Mouse (Mus musculus): ENCODE results near the gene Wfdc2. TPM values are rescaled to one million over a fixed set of nuclear protein-coding genes. Genes with fewer than 3 reads are reported as not detected.

Wfdc2 gene
- total and polyA plus RNA-seq, 3 experiments: not detected

DNA sequence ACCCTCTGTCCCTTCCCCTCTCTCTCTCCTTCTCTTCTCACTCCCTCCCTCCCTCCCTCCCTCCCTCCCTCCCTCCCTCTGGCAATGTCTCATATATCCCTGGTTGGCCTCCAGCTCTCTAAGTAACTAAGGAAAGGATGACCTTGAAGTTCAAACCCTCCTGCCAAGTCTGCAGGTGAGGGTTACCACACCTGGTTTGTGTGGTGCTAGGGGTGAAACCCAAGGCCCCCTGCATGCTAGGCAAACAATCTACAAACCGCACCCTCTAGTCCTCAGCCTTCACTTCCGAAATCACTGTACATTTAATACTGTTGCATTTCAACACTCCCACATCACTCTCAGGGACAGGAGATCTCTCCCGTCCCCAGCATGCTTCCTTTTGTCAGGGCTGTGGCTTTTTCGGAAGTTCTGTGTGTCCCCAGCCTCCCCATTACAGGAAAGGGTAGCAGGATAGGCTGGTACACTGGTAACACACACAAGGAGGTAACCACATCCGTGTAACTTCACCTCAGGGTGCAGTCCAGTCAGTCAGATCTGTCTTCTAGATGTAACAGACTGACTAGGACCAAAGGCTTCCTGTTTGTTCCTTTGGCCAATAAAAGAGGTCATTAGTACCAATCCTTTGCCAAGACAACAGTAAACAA lies 17.6 kb upstream of the Wfdc2 start:
- TF ChIP-seq TCF12 (IDR thresholded peaks at IDR 0.05; ENCODE audit: low read depth, low read length) (no peak), JUN (IDR thresholded peaks at IDR 0.05; ENCODE audit: insufficient read depth, low read depth, low read length) (no peak), PAX5 (IDR thresholded peaks at IDR 0.05; ENCODE audit: low read length) (no peak), MAZ (IDR thresholded peaks at IDR 0.05; ENCODE audit: low read depth, low read length) (no peak), IRF4 (IDR thresholded peaks at IDR 0.05; ENCODE audit: low read depth, low read length) (no peak), POLR2A (IDR thresholded peaks at IDR 0.05; ENCODE audit: low read depth, low read length) (no peak), NRF1 (IDR thresholded peaks at IDR 0.05; ENCODE audit: low read depth, low read length) (no peak), ZKSCAN1 (IDR thresholded peaks at IDR 0.05; ENCODE audit: borderline replicate concordance, low read depth, low read length) (no peak), USF2 (conservative IDR thresholded peaks at IDR 0.05; ENCODE audit: low read depth, low read length) (no peak), ETS1 (conservative IDR thresholded peaks at IDR 0.05; ENCODE audit: low read depth, low read length) (no peak), MEF2A (IDR thresholded peaks at IDR 0.05; ENCODE audit: borderline replicate concordance, low read depth, low read length) (no peak), CHD1 (IDR thresholded peaks at IDR 0.05; ENCODE audit: low read depth, low read length) (no peak), HCFC1 (IDR thresholded peaks at IDR 0.05; ENCODE audit: low read depth, low read length) (no peak), ZC3H11A (IDR thresholded peaks at IDR 0.05; ENCODE audit: low read depth, low read length) (no peak), TBP (conservative IDR thresholded peaks at IDR 0.05; ENCODE audit: low read depth, low read length) (no peak), SMC3 (IDR thresholded peaks at IDR 0.05; ENCODE audit: low read depth, low read length) (no peak)

DNA sequence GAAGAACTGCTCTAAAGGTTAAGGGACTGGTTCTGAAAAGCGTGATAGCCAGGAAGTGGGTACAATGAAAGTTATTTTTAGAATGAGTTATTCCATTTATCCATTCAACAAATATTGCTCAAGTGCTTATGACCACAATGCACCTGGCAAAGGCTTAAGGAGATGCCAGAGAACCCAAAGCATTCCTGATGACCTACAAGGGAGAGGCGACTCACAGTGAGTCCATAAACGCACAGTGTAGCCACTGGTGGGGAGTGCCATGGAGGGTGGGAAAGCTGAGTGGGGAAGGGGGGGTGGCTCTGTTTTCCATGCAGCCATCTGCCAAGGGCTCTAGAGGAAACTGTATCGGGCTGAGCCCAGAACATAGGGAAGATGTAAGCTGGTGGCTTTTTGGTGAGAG lies 12.9 kb upstream of the Wfdc2 start:
- Histone ChIP-seq H3K4me3 (replicated peaks in 1 of 3; ENCODE audit: low read depth in 2 of 3, low read length in 2 of 3, poor library complexity in 1 of 3) (no peak overlapping the region), H3K79me2 (replicated peaks; ENCODE audit: control insufficient read depth, extremely low read depth, insufficient read depth, poor library complexity, severe bottlenecking) (no peaks in the 10 kb centered on the region), H3K9ac (ENCODE audit: insufficient read depth, low read depth) (no peak overlapping the region), H3K27ac (ENCODE audit: insufficient read depth, low read depth) (no peak overlapping the region), H3K27me3 (replicated peaks) (peaks cover 90% of the 10 kb centered on the region), H3K4me2 (ENCODE audit: insufficient read depth, low read depth, poor library complexity, severe bottlenecking) (no peak overlapping the region), H3K9me3 (replicated peaks; ENCODE audit: low read length) (no peaks in the 10 kb centered on the region), H3K36me3 (replicated peaks in 1 of 2; ENCODE audit: control insufficient read depth in 1 of 2, insufficient read depth in 1 of 2, low read length in 1 of 2) (no peaks in the 10 kb centered on the region), H3K4me1 (ENCODE audit: control insufficient read depth in 1 of 2, insufficient read depth in 2 of 2) (no peaks in the 10 kb centered on the region)
- in situ Hi-C loops (cut with MboI; ENCODE audit: low pct_ligation_motif_present, low pct_unique_long_range_greater_than_20kb, low sequenced_read_pairs) (no loop called here), dilution Hi-C loops (cut with MboI; ENCODE audit: extremely low pct_ligation_motif_present, extremely low pct_unique_long_range_greater_than_20kb, low sequenced_read_pairs) (no loop called here)
- TF ChIP-seq ETS1 (conservative IDR thresholded peaks at IDR 0.05; ENCODE audit: low read depth, low read length) (no peak), ZKSCAN1 (IDR thresholded peaks at IDR 0.05; ENCODE audit: borderline replicate concordance, low read depth, low read length) (no peak), ZNF384 (IDR thresholded peaks at IDR 0.05; ENCODE audit: low read depth, low read length) (no peak), GABPA (IDR thresholded peaks at IDR 0.05; ENCODE audit: insufficient replicate concordance, low read depth, low read length) (no peak), MAZ (IDR thresholded peaks at IDR 0.05; ENCODE audit: low read depth, low read length) (no peak), MYC (IDR thresholded peaks at IDR 0.05; ENCODE audit: low read depth, low read length) (no peak), ZC3H11A (IDR thresholded peaks at IDR 0.05; ENCODE audit: low read depth, low read length) (no peak), SMC3 (IDR thresholded peaks at IDR 0.05; ENCODE audit: low read depth, low read length) (no peak)
- no peak for DNase-seq (ENCODE audit: extremely low read depth)

More for the DNA sequence above, 17.6 kb upstream of the Wfdc2 start:
- Histone ChIP-seq H3K4me3 (replicated peaks in 1 of 3; ENCODE audit: low read depth in 2 of 3, low read length in 2 of 3, poor library complexity in 1 of 3) (no peak overlapping the region), H3K9me3 (replicated peaks; ENCODE audit: low read length) (peaks cover 11% of the 10 kb centered on the region), H3K36me3 (replicated peaks in 1 of 2; ENCODE audit: control insufficient read depth in 1 of 2, insufficient read depth in 1 of 2, low read length in 1 of 2) (no peaks in the 10 kb centered on the region), H3K27me3 (replicated peaks) (peaks cover 87% of the 10 kb centered on the region), H3K79me2 (replicated peaks; ENCODE audit: control insufficient read depth, extremely low read depth, insufficient read depth, poor library complexity, severe bottlenecking) (no peaks in the 10 kb centered on the region), H3K27ac (ENCODE audit: insufficient read depth, low read depth) (no peak overlapping the region), H3K4me1 (ENCODE audit: control insufficient read depth in 1 of 2, insufficient read depth in 2 of 2) (no peaks in the 10 kb centered on the region), H3K4me2 (ENCODE audit: insufficient read depth, low read depth, poor library complexity, severe bottlenecking) (no peak overlapping the region), H3K9ac (ENCODE audit: insufficient read depth, low read depth) (no peak overlapping the region)
- dilution Hi-C loops (cut with MboI; ENCODE audit: extremely low pct_ligation_motif_present, extremely low pct_unique_long_range_greater_than_20kb, low sequenced_read_pairs): no loop called here
- DNase-seq (ENCODE audit: extremely low read depth): no peak
- in situ Hi-C loops (cut with MboI; ENCODE audit: low pct_ligation_motif_present, low pct_unique_long_range_greater_than_20kb, low sequenced_read_pairs): no loop called here

Data from CH12.LX (cell line).